Mouse (Mus musculus): ENCODE measurements at regions not wholly inside any gene's neighbourhood (a gene's known extent, or its start where the extent isn't known, plus 50 kb on each side); places are given as distances from the start of the nearest gene placed in this dataset.
A peak's percentile ranks its signal among the peaks of the same experiment; 100 is the strongest.

GRCm38 (mm10) chr17:47139730-47140231 is 129.4 kb upstream of the Ubr2 start:
- peak; percentile 94 for DNase-seq

DNA sequence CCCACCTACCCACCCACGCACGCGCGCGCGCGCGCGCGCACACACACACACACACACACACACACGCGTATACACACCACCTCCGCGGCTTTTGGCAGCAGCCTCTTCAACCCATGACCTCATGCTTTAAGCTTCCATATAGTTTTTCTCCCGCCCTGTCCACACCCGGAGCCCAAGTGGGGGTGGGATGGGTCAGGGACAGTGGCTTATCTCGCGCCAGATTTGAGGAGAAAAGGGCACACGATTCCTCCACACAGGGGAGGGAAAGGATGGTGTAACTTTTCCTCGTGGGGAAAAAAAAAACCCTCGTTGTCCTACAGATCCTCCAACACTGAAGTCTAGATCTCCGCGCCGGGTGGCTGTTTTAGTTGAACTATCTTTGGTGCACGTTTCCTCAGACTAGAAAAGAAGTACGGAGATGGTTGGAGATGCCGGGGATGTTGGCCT is 128.8 kb upstream of the Ubr2 start:
- no peak for DNase-seq

GRCm38 (mm10) chr17:47138174-47138573 is 127.8 kb upstream of the Ubr2 start:
- DNase-seq, result no peak

- DNase-seq, result no peak
Measured at GRCm38 (mm10) chr17:47135391-47135790, 125.0 kb upstream of the Ubr2 start.

- no peak for DNase-seq
Measured at GRCm38 (mm10) chr17:47133785-47134184, 123.4 kb upstream of the Ubr2 start.

GRCm38 (mm10) chr17:47127571-47127970 is 117.2 kb upstream of the Ubr2 start:
- no peak for DNase-seq

GRCm38 (mm10) chr17:47123576-47123975 is 113.2 kb upstream of the Ubr2 start:
- no peak for DNase-seq

GRCm38 (mm10) chr17:47122221-47122620 is 111.9 kb upstream of the Ubr2 start:
- no peak for DNase-seq

GRCm38 (mm10) chr17:47118010-47118409 is 107.7 kb upstream of the Ubr2 start:
- no peak for DNase-seq

- no peak for DNase-seq
Measured at GRCm38 (mm10) chr17:47115754-47116153, 105.4 kb upstream of the Ubr2 start.

DNA sequence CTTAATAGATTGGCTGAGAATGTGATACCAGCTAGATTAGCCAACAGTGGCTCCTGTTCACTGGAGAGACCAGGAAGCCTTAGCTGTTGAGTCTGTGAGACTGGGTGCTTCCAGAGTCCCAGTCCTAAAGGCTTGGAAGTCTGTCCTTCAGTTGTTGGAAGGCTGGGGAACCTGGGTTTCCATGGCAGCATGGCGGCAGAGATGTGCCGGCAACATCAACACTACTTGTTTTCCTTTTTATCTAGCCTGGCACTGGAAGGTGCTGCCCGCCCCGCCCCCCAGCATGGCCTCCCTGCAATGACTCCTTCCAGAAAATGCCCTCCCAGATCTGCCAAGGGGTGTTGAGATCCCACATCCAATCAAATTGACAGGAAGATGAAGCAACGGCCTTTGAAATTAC is 104.8 kb upstream of the Ubr2 start:
- DNase-seq, result no peak

DNA sequence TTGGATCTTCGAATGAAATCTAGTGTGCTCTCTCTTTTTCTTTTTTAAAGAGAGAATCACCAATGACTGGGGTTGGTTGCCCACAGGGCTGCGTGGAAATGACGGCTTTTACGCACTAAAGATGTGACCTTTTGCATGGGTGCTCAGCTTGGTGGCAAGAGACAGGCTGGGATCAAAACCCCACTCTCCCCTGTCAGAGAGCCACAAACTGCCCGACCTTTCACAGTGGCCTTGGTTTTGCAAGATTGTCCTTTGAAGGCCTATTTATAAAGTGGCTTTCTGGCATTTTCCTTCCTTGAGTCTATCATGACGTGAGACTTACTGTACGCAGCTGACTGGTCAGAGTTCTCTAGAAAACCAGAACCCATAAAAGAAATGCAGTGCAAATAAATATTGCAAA is 104.4 kb upstream of the Ubr2 start:
- no peak for DNase-seq

DNA sequence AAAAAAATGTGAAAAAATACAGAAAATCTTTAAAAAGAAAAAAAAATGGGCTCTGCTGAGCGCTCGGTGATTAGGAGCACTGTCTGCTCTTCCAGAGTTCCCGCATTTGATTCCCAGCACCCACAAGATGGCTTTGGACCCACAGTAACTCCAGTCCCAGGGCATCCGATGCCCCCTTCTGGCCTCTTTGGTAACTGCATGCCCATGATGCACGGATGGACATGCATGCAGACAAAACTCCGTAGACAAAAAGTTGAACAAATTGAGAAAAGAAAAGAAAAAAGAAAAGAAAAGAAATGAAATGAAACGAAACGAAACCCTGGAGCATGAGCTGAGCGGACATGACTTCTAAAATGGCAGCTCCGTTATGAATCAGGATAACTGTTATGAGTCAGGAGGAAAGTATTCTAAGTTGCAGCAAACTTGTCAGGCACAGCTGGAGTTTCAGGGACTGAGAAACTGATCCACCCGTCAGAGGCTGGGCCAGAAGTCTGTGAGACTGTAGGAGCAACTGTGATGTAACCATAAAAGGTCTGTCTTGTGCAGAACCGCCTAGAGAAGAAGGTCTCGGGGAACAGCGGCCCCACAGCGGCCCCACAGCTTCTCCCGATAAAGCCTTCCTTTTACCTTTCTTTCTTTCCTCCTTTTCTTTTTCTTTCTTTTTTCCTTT is 102.3 kb upstream of the Ubr2 start:
- no peak for DNase-seq

DNA sequence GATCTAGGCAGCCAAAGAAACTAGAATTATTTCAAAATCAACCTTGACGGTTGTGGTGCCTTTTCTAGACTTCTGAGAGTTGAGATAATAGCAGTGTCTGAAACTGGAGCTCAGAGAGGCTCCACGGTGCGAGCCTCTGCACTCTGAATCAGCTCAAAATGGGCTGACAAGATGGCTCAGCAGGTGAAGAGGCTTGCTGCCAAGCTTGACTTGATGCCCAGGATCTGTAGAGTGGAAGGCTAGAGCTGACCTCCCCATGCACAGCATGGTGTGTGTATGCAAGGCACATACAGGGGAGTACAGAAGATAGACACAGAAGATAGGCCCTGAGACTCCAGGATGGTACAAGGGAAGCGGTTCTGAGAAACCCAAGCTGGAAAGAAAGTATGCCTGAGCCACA is 100.5 kb upstream of the Ubr2 start:
- DNase-seq, result no peak

- DNase-seq, result no peak
Measured at GRCm38 (mm10) chr17:47104328-47104727, 94.0 kb upstream of the Ubr2 start.

GRCm38 (mm10) chr17:47095191-47095590 is 84.8 kb upstream of the Ubr2 start:
- no peak for DNase-seq

DNA sequence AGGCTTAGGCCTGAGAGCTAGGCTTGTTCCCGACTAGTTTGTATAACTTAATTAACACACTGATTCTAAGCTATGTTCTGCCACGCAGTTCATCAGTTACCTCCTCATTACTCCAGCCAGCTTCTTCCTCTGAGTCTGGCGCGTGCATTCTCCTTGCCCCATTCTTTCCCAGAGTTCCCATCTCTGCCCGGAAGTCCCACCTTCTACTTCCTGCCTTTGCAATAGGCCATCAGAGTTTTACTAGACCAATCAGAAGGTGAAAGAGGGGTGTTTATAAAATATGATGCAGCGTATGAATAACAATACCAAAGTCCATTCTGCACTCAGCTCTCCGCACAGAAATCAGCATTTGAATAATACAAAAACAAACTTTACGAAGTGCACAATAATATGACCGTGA is 81.7 kb upstream of the Ubr2 start:
- no peak for DNase-seq

DNA sequence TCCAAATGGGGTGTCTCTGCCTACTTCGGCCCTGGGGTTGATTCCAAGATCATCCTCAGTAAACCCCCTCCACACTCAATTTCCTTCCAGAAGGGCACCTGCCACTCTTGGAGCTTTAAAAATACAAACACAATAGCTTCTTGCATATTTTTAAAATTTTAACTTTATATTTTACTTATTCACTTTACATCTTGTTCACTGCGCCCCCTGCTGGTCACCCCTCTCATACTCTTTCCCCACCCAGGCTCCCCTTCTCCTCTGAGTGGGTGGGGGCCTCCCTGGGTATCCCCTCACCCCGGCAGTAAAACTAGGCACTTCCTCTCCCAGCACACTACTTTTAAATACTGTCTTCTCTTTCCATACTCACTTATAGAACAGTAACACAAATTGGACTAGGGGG is 79.4 kb upstream of the Ubr2 start:
- DNase-seq, result no peak

DNA sequence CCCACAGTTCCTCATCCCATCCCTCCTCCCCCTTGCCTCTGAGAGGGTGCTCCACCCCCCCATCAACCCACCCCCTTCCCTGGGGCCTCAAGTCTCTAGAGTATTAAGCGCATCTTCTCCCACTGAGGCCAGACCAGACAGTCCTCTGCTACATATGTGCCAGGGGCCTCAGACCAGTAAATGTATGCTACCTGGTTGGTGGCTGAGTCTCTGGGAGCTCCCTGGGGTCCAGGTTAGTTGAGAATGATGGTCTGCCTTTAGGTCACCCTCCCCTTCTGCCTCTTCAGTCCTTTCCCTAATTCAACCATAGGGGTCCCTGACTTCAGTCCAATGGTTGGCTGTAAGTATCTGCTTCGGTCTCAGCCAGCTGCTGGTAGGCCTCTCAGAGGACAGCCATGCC is 58.9 kb upstream of the Ubr2 start:
- DNase-seq, result no peak

DNA sequence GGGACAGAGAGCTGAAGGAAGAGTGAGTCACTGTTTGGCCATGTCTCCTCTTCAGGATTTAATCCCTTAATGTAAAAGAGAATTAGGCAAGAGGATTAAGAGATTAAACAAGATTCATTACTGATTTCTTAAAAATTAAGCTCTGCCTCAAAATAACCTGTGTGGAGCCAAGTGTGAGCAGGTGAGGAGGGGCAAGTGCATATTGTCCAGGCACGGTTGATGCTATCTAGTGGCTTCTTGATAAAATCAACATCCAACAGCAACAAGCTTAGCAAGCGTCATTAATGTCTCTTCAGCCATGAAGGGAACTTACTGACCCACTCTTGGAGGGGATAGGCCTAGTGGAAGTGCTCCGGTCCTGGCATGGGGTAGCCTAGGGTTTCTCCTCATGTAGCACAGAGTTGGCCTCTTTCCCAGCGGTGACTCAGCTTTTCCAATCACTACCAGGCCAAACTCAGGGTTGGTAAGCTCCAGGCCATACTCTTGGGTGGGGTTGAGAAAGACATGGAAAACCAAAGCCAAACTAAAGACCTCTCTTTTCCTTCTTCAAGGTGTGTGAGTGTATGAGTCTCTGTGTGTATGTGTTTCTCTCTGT is 55.0 kb upstream of the Ubr2 start:
- no peak for DNase-seq

- DNase-seq, result no peak
Measured at GRCm38 (mm10) chr17:47064592-47065306, 54.4 kb upstream of the Ubr2 start.

- DNase-seq, result no peak
Measured at GRCm38 (mm10) chr17:47064006-47064405, 53.6 kb upstream of the Ubr2 start.

GRCm38 (mm10) chr17:47061031-47061620 is 50.8 kb upstream of the Ubr2 start:
- no peak for DNase-seq

All from right cerebral cortex, postnatal 25 days (tissue).